Mouse (Mus musculus) heart, postnatal 10 days (tissue): ENCODE measurements around the gene Gas2. TPM values are rescaled to one million over a fixed set of nuclear protein-coding genes. Genes with fewer than 3 reads are reported as not detected.

ENCODE experiments used
- DNase-seq, 2 experiments: peaks; one replicate each; pipeline ENCODE4 v3.0.0; 2021
- intact Hi-C: fragments of 180-260 bp; cut with DNase I; formaldehyde crosslinking; loops from one replicate; pipeline ENCODE4 v1.15.1; 2025
- total RNA-seq, 2 experiments: library from RNA; stranded (reverse); gene quantifications; 2 replicates each; pipeline ENCODE4 v1.2.3; 2021

The Gas2 gene
- 10 to 100 TPM; 11.7 to 15.3 TPM for total RNA-seq

DNA sequence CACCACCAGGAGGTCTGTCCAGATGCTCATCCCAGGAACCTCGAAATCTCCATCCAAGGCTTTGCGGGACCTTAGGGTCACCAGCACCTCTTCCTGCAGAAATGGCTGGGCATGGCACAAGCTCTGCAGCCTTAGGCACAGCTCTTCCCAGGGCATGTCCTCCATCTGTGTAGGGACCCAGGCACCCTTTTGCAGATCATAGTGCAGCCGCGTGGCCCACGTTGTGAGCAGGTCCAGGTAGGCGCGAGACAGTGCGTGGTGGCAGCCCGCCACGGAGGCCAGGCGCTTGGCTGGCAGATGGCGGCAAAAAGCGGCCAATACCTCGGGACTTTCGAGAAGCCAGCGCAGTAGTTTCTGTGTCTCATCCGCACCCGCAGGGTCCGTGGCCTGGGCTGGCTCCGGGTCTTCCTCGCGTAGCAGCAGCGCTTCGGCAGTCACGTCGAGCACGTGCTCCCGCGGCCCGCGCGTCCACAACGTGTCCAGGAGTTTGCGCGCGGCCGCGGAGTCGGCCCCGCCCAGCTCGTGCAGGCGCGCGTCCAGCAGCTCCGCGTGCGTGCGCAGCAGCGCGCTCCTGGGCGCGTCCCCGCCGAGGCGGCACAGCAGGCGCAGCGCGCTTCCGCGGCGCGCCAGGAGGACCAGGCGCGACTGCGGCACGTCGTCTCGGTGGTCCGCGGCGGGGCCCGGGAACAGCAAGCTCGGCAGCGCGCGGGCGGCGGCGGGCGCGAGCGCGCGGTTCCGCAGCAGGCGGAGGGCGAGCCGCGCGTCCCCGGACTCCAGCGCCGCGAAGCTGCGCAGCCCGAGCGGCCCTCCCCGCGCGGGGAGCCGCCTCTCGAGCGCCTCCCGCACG is at the start of gene Gas2:
Gas2 (plus strand) TSS at position 766 of the 847 bp plus-strand sequence.
- DNase-seq, result peak; percentile 92 to 93
- intact Hi-C loops, result loop anchor here (2.0 kb wide), 2 partner anchors 17 to 51 kb away; no protein-coding TSS in a partner anchor

DNA sequence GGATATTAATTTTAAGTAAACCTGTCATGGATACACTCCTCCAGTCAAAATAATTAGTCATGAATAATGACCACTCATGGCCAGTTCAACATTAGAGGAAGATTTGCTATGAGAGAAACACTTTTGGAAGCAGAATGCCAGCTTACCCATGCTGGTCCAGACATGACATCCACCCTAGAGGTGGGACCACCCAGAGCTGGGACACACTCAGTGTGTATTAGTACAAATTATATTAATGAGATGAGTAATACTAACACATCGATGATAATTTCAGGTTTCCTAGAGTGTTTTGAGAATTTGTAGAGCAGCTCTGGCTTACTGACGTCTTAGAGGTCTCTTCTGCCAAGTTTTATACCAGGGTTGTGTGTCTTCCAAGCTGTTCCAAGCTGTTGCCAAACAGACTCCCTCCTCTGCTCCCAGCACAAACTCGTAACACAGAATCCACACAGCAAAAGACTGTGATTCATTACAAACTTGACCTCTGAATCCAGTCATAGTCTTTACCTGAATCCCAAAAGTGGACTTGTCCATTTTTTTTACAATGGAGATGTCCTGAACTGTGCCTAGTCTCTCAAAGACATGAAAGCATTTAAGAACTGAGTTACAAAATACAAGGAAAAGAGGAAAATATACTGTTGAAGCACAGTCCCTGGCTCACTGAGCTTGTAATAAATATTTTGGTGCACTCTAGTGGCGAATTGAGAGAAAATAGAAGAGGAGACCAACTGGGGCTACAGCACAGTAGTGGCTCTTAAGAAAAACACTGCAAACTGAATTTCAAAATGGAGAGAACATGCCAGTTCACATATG is 46.1 kb upstream of the Gas2 start:
- DNase-seq, result no peak
- intact Hi-C loops, result loop anchor here (5.0 kb wide), 1 partner anchor 193 kb away; the partner anchor contains the start of gene Slc17a6

DNA sequence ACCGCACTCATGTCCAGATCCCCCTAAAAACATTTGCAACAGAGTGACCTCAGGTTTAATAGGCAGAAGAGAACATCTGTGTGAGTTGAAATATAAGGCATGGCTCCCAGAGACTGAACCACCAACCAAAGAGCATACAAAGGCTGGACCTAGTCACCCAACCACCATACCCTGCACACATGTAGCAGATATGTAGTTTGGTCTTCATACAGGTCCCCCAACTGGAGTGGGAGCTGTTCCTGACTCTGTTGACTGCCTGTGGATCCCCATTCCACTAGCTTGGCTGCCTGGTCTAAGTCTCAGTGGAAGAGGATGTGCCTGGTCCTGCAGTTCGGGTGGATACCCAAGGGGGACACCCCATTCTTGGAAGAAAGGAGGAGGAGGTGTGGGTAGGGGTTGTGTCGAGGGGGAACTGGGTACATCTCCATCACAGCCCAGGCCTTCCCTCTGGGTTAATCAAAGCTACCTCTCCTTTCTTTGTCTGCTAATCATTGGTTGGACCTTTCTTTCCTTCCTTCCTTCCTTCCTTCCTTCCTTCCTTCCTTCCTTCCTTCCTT is 45.5 kb upstream of the Gas2 start:
- intact Hi-C loops, result loop anchor here (5.0 kb wide), 1 partner anchor 194 kb away; the partner anchor contains the start of gene Slc17a6

DNA sequence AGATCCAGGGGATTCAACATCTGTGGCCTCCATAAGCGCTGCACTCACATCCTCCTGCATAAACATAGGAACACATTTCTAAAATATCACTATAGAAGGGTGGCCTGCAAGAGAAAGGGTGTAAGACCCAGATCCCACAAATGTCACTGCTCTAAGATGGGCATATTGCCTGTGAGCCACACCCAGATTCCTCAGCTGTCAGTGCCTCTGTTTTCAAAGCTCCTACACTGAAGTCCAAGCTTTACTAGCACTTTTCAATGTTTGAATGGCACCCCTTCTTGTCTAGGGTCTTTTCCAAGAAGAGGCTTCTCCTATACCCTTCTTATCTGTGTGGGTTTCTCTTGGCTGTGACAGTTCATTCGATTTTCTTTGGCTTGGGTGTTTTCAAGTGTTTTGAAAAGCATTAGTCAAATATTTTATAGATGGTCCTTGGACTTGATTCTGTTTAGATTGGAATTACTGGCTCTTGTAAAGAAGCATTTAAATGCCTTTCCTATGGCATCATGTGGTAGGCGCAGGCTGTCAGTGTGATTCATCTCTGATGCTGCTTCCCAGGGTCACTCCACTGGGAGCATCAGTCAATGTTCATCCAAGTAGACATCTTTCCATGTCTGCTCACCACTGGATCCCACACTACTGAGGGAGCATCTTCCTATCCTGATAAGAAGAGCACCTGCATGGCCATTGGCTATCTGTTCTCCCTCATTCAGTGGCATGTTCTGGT is 43.4 kb upstream of the Gas2 start:
- DNase-seq, result no peak
- intact Hi-C loops, result loop anchor here (5.0 kb wide), 1 partner anchor 196 kb away; the partner anchor contains the start of gene Slc17a6

More for the DNA sequence above, 45.5 kb upstream of the Gas2 start:
- no peak for DNase-seq

DNA sequence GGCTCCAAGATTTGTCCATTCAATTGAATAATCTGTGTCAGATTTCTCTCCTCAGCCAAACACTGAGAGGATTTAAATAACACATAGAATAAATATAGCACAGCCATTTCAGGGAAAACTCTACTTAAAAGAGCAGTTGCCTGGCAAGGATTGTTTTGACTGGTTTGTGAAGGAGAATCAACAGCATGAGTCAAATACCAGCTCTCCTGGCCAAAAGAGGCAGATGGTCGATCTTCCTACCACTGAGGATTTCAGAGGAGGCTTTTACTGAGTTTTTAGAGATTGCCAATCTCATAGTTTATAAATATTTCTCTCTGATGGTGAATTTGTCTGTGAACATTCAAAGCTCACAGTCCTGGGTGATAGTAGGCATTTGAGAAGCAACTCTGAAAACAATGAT is 41.9 kb upstream of the Gas2 start:
- intact Hi-C loops, result loop anchor here (5.0 kb wide), 1 partner anchor 198 kb away; the partner anchor contains the start of gene Slc17a6
- DNase-seq, result no peak

DNA sequence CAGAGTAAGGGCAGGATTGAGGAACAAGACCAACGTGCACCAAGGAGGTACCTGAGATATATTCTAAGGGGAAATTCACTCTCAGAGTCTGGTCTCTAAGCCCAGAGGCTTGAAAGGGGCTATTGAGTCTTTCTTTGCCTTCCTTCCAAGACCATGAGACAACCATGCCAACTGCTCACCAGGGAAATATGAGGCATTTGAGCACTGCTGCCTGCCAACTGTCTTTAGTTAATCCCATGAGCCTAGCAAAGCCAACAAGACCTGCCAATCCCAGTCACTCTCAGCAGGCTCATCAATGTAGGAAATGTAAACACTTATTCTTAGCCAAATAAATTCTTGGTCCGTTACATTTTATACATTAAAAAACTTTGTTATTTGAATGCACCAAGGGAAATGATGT is 40.3 kb upstream of the Gas2 start:
- intact Hi-C loops, result no loop called here
- DNase-seq, result no peak

DNA sequence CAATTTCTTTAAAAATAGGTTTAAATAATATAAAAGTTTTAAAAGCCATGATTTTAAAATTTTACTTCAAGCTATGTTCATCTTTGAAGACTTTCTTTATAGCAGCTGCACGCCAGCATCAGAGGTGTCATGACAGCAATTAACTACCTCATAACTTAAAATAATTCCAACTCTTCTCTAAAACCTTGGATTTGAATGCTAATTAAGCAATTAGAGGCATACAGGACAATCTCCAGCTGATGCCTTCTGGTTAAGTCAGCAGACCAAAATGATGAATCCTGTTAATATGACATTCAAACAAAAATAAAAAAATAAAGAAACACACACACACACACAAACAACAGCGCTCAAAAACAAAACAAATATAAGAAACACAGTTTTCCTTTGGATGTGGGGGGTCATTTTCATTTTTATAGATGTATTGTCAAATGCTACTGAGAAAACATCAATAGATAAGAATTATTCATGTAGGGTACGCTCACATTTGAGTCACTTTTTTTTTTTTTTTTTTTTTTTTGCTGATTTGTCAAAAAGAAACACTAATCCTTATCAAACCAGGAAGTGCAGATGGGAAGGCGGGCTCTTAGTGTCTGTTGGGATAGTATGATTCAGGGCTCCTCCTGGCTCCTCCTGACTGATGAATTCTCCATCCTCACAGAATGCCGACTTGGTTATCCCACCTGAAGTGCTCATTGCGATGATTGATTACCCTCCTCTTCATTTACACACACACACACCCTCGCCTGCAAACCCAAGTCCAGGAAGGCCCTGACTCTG is 38.1 kb upstream of the Gas2 start:
- no peak for DNase-seq
- intact Hi-C loops, result no loop called here

DNA sequence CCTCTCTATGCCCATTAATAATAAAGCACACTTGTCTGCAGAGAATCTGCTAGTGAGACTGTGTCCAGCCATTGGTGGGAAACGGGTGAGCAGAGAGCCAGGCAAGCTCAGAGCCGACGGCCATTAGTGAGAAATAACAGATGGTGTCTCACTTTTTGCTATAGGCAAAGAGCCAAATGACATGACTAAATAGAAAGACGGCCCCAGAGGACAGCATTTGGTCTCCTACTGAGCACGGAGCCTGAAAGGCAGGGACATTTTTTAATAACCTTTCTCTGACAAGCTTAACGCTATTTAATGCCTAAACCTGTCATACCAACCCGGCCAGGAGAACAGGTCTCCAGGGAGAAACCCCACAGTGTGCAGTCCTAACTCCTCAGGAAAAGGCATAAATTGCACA is 29.9 kb upstream of the Gas2 start:
- intact Hi-C loops, result loop anchor here (10.0 kb wide), 1 partner anchor 143 kb away; no protein-coding TSS in a partner anchor
- DNase-seq, result peak; percentile 37 to 38

DNA sequence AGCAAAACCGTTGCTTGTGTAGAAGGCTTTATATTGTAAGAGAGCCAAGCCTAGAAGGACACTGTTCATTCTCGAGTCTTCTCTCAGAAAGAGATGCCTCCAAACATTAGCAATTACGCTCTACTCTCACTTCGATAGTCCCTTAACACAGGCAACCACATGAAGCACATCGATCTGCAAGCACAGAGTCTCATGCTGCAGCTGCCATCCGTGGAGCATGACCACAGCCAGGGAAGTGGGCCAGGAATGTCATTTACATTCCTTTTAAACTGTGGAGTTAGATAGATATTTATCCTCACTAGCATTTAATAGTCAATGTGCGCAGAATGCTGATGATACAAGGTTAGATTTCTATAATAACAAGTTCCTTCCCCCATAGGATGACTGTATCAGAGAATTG is 21.3 kb upstream of the Gas2 start:
- intact Hi-C loops, result no loop called here
- DNase-seq, result no peak

DNA sequence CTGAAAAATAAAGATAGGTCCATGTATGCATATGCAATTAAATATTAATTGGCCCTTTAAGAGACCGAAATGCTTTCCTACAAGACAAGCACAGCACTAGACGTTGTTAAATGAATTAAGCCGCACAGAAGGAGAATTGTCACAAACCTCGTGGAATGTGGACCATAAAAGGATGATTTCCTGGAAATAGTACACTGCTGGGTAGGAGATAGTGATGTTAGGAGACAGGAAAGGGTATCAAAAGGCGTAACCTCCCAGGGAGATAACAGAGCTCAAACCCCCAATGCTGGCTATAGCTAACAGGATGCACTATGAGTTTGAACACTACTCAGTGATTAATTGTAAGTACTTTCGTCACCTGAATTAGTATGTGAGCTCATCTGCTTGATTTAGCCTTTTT is 10.9 kb upstream of the Gas2 start:
- intact Hi-C loops, result no loop called here

DNA sequence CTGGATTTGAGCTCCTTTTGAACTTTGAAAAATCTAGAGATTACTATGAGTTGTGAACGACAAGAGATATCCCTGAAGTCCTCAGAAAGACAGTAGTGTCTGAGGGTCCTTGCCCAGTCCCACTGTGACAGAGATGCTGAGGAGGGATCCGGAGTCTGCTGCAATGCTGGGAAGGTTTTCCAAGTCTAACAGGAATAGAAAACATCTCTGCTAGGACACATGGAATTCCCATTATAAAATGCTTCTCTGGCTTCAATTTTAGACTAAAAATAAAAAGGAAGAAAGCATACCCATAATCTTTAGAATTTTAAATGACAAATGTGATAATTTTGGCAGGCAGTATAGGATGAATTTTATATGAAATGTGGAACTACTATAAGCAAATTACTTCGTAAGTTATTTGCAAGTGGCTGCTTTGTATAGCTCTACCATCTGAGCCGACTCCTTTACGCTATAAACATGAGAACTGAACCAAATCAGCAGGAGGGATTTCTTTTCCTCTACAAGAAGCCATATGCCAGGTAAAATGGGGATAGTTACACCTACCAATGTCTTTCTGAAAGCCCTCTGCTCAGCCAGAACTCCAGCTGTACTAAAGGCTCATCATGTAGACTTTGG is 9.8 kb upstream of the Gas2 start:
- intact Hi-C loops, result no loop called here

More for the DNA sequence above, 10.9 kb upstream of the Gas2 start:
- no peak for DNase-seq

DNA sequence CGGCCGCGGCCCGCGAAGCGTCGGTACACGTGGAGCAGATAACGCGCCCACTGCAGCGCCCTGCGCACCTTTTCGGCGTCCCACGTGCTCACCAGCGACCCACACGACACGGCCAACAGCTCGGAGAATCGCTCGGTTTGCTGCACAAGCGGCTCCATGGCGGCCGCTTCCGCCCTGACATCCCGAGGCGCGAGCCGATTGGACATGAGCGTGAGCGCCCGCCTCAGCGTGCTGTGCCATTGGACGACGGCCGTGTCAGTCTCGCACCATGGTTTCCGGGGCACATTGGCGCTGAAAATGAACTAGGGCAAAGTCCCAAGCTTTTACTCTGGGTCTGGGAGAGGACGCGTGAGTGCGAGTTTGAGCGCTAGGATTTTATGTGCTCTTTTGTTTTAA is 280 bp downstream of the Gas2 start, which contains the start of gene Fancf:
Fancf (minus strand) TSS at position 171 of the 396 bp plus-strand sequence.
- intact Hi-C loops, result loop anchor here (2.0 kb wide), 2 partner anchors 17 to 51 kb away; no protein-coding TSS in a partner anchor
- peak; percentile 99 for DNase-seq

More for the DNA sequence above, 9.8 kb upstream of the Gas2 start:
- no peak for DNase-seq

DNA sequence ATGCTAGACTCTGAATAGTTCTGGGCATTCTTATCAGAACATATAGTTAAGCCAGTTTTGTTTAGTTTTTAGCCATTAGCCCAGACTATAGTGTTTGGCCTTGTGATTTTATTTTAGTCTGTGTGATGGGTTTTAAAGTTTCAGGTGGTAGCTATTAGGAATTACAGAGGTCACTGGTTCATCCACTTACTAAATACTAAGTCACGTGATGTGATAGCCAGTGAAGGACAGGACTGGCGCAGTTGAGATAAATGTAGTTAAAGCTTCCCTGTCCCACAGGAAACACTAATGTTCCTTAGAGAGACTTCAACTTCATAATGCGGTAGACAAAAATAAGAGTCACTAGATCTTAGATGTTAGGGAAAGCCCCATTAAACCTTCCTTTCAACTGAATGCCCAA is 1.0 kb downstream of the Gas2 start:
- intact Hi-C loops, result loop anchor here (2.0 kb wide), 2 partner anchors 16 to 50 kb away; no protein-coding TSS in a partner anchor
- DNase-seq, result no peak

DNA sequence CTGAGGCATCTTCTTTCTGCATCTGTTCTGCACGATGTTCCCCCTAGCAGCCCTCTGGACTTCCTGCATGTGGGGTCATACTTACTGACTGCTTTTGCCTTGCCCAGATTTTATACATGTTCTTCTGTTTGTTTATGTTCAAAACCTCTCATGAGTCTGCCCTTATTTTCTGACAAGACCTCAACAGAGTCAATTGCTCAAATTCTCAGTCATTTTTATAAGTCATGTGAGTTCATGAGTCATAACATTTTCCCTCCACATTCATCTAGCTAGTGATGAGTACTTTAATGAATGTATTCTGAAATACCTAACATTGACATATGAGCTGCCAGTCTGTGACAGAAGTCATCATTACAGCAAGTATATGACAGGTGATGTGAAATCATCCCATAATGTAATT is 3.5 kb downstream of the Gas2 start:
- intact Hi-C loops, result no loop called here
- no peak for DNase-seq

DNA sequence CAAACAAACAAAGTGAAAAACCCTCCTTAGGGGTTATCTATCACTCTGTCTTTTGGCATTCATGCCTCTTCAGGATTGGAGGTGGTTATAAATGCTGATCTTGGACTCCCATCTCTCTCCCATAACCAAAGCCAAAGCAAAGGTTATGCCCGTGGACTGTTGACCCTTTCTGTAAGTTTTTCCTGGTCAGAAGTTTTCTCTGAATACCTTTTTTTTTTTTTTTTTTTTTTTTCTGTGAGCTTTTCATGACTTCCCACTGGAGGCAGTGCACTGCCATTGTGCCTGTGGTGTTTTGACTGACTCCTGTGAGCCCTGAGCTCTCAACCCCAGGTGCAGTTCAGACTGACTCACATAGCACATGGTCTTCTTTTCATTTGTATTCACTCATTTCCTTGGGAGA is 6.2 kb downstream of the Gas2 start:
- intact Hi-C loops, result no loop called here
- no peak for DNase-seq

DNA sequence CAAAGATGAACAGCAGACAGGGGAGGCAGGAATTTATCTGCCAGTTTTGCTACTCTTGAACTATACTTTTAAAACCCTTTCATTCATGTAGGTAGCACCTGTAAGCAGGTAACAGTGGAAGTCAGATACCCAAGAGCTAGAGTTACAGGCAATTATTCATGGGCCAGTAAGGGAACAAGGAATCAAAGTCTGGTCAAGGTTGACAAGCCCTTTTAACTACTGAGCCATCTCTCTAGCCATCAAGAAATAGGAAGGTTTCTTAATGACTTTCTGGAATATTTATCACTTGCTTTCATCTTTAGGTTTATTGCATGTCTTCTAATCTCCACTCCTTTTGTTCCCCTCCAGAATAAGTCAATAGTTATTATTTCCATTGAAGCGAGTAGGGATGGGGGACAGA is 10.2 kb downstream of the Gas2 start:
- intact Hi-C loops, result no loop called here
- no peak for DNase-seq

DNA sequence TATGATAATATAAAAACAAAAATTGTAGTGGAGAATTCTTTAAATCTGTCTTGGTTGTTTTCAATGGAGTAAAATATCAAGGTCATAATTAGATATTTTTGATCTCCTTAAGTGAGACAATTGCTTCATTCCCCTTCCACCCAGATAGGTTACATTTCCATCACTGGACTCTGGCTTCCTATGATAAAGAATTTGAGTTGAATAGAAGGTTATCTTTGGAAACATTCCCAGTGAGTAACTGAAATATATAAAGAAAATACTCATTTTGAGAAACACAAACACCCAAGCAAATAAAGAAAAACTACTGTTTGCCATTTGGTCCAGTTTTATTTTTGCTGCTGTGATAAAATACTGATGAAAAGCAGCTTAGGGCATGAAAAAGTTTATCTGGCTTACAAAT is 10.8 kb downstream of the Gas2 start:
- intact Hi-C loops, result no loop called here

DNA sequence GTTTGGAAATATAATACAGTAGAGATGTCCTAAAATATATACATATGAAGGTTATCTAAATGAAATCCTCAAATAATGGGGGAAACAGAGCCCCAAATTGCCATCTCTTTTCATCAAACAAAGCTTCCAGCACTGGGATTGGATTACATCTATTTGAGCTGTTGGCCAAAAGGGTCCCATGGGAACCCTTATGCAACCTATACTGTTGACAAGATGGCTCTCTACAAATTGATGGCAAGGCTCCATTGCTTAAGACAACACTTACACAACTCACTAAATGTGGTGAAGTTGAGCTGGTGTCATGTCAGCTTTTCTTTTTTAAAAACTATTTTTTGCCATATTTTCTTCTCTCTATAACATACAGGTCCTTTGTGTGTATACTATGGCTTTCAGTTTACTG is 14.5 kb downstream of the Gas2 start:
- no peak for DNase-seq
- intact Hi-C loops, result loop anchor here (5.0 kb wide), 1 partner anchor 96 kb away; no protein-coding TSS in a partner anchor

More for the DNA sequence above, 10.8 kb downstream of the Gas2 start:
- DNase-seq, result no peak

DNA sequence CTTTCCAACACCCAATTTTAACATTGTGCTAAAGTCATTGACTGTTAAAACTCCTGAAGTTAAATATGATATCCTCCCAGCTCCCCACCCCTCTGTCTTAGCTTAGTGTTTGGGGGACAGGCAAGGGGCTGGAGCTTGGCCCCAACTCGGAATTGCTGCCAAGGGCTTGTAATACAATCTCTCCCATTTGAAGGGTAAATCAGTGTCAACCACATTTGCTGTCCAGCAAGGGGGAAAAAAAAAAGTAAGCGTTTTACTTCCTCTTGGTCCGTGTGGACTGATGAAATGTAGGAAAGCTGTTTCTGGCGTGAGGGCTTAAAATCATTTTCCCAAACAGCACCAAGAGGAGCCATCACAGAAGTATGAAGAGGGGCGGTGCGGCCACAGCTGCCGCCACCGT is 16.9 kb downstream of the Gas2 start:
- DNase-seq, result no peak
- intact Hi-C loops, result loop anchor here (2.0 to 5.0 kb wide), 2 partner anchors 16 to 94 kb away; partner anchors contain the start of genes Fancf and Gas2
